Mouse (Mus musculus): Measurements from ENCODE around the gene Ccs.
"Not testable (repeated sequence)": the region's sequence is repeated elsewhere in the genome, so short reads cannot be mapped to it uniquely, and the experiment has no call there.

The Ccs gene

DNA sequence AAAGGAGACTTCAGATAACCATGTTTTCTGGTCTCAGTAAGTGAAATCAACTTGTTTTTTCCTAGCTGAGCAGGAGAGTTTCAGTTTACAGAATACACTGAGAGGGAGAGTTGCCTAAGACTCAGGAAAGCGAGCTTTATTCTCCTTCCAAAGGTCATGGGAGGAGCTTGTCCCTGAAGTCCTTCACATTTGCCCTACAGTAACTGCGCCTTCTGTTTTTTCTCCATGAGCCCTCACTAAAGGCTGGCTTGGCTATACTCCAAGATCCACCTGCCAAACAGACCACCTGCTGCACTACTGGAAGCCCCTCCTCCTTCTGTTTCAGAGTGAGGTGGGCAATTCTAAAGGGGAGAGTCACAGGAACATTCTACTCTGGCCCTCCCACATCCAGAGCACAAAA lies 3.0 kb downstream of the Ccs start:
- no peak for DNase-seq (ENCODE audit: low read depth, low spot score)

DNA sequence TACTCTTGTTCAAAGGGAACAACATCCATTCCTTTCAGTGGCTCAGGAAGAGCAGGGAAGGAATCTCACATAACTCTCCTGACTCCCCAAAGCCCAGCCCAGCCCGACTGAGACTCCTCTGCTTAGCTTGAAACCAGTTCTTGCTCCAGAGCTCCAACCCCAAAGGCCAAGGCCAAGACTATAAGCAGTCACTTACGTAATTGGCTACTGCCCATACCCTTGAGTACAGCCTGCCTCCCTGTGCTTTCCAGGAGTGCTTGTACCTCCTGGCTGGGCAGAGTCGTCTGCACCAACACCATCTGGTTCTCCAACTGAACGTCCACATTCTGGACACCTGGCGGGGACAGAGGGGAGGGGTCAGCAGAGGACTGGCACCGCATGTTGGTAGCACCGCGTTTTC lies 5.2 kb downstream of the Ccs start:
- DNase-seq (ENCODE audit: low read depth, low spot score) = no peak

DNA sequence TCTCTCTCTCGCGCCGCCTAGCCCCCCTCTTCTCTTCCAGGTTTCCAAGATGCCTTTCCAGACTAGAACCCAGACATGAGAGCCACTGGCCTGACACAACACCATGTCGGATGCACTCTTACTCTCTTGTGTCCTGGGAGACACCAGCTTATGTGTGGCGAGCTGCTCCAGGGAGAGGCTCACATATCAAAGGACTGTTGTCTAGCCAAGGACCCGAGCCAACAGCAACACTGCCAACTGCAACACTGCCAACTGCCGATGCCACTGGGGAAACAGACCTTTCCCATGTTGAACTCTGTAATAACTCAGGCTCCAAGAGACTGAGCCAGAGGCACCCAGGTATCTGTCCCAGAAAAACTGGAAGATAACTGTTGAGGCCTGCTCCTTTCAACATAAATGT lies 10.0 kb downstream of the Ccs start:
- DNase-seq (ENCODE audit: low read depth, low spot score) = no peak

DNA sequence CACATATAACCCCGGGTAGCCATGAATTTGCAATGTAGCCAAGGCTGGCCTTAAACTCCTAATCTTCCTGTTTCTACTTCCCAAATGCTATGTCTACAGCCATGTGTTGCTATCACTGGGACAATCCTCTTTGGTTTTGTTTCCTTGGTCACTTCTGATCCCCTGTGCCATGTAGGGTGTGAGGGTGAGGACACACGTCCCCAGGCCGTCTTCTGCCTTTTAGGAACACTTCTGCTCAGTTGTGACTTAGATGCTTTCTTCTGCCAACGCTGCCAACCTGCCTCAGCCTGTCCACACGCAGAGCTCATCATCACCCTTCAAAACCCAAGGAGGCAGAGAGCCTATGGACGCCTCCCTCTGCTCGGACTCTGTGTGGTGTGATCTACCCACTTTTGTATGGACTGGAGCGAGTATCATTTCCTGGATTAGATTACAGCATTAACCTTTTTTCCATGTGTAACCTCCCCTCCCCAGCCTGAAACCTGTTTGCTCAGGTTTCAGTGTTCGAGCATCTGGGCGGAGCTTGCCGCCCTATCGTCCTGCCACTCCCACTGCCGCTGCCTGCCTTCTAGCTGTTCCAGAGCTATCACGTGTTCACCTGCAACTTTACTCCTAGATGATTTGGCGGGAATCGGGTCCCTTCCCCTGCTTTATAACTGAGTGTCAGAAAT lies 10.6 kb downstream of the Ccs start:
- DNase-seq (ENCODE audit: low read depth, low spot score) = no peak

DNA sequence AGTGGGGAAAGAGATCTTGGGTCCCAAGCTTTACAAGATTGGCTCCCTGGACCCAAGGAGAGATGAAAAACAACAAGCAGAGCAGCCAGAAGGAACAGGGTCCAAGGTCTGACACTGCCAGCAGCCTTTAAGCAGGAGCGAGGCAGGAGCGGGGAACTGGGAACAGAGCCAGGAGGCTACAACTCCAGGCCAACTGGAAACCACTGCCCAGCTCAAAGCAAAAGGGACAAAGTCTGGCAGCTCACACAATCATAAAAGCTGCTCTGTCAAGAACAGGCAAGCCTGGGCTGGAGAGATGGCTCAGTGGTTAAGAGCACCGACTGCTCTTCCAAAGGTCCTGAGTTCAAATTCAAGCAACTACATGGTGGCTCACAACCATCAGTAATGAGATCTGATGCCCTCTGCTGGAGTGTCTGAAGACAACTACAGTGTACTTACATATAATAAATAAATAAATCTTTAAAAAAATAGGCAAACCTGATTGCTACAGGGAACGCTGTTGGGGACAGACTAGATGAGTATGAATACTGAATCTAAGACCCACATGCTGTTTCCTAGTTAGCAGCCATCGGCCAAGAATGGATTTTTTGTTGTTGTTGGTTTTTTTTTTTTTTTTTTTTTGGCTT lies 18.3 kb downstream of the Ccs start:
- no peak for DNase-seq (ENCODE audit: low read depth, low spot score)

DNA sequence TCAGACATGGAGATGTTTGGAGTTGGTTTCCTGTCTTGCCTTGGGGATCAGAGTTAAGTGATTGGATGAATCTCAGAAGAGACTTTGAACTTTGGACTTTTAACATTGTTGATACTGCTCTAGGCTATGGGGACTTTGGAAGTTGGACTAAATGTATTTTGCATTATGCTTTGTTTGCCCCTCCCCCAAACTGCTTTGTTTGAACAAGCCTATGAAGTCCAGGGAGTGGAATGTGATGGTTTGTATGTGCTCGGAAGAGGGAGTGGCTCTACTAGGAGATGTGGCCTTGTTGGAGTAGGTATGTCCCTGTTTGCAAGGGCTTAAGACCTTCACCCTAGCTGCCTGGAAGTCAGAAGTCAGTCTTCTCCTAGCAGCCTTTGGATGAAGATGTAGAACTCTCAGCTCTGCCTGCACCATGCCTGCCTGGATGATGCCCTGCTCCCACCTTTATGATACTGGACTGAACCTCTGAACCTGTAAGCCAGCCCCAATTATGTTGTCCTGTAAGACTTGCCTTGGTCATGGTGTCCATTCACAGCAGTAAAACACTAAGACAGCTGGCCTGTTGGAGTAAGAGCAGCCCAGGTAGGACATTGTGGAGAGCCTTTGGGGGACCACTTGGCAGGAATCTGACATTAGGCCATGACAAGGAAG lies 21.8 kb downstream of the Ccs start:
- DNase-seq (ENCODE audit: low read depth, low spot score) = no peak

DNA sequence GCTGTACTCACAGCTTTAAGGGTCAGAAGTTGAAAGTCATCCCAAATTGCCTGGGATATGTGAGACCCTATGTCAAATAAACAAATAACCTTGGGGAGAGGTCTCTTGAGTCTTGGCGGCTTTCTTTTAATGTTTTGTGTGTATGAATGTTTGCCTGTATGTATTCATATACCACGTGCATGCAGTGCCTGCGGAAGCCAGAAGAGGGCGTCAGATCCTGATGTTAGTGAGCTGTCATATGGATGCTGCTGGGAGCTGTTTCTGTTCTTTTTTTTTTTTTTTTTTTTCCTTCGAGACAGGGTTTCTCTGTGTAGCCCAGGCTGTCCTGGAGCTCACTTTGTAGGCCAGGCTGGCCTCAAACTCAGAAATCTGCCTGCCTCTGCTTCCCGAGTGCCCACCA lies 26.1 kb downstream of the Ccs start:
- DNase-seq (ENCODE audit: low read depth, low spot score) = no peak

DNA sequence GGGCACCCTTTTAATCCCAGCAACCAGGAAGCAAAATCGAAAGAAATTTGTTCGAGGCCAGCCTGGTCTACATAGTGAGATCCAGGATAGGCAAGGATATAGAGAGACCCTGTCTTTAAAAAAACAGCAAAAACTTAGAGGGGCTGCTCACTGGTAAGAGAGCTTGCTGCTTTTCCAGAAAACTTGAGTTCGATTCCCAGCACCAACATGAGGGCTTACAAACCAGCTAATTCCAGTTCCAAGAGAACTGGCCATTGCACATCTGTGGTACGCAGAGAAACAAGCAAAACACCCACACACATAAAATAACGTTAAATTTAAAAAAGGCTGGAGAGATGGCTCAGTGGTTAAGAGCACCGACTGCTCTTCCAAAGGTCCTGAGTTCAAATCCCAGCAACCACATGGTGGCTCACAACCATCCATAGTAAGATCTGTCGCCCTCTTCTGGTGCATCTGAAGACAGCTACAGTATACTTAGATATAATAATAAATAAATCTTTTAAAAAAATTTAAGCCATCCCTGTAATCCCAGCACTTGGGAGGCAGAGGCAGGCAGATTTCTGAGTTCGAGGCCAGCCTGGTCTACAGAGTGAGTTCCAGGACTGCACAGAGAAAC lies 26.7 kb downstream of the Ccs start:
- not testable (repeated sequence) for DNase-seq (ENCODE audit: low read depth, low spot score)

DNA sequence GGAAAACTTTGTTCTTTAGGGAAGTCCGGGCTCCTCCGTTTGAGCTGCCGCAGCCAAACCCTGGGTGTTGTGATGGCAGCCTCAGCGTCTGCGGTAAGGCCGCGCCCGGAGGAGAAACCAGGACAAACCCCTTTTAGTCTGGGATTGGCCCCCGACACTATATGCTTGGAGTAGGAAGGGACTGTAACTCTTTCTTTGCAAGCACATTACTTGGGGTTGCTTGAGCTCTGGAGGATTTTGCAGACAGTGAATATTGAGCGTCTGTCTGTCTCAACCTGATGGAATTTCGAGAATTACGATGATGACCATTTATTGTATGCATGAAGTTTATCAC lies 27.3 kb downstream of the Ccs start:
- DNase-seq (ENCODE audit: low read depth, low spot score) = no peak

DNA sequence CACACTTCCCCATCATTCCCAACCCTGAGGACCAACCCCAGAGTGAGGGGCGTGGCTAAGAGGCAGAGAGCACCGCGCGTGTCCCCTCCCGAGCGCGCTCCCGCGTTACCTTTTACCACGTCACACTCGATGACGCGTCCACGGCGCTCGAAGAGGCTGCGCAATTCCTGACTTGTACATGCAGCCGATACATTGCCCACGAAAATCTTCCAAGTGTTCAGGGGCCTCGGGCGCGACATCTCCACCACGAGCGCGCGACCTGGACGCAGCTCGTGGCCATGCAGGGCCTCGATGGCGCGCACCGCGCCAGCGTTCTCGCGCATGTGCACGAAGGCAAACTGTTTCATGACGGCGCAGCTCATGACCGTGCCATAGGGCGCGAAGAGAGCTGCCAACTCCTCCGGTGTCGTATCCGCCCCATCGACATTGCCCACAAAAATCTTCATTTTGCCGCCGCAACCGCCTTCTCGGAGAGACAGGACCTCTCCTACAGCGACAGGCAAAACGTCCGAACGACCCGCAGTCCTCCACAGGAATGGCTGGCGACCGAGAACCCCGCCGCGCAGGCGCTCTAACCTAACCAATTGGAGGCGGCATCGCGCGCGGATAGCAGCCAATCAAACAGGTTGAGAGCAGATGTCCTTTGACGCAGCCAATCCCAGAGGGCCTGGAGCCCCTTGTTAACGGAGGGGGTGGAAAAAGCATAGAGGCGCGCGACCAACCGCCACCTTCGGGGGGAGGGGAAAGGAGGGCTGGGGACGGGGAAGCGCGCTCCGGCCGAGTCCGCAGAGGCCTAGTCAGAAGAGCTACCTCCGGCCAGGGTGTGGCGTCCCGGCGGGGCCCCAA lies 27.8 kb downstream of the Ccs start, which contains the start of the genes Gm21992 and Rbm14:
TSS of gene Gm21992 (minus strand) at position 550 of the 846 bp plus-strand sequence.
TSS of gene Rbm14 (minus strand) at position 572 of the 846 bp plus-strand sequence.
- DNase-seq (ENCODE audit: low read depth, low spot score) = peak; percentile 98

DNA sequence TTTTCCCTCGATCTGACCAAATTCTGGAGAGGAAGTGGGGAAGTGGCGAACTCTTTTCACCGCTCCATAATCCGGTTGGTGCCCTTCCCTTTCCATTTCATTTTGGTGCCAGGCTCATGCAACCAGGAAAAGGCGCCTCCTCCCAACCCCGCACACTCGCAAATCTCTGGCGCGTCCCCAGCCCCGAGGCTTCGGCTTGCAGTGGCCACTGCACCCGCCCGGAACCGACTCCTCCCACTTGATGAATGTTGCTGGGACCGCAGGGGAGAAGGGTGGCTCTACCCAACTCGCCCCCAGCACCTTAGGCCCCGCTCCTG lies 28.4 kb downstream of the Ccs start:
- no peak for DNase-seq (ENCODE audit: low read depth, low spot score)

DNA sequence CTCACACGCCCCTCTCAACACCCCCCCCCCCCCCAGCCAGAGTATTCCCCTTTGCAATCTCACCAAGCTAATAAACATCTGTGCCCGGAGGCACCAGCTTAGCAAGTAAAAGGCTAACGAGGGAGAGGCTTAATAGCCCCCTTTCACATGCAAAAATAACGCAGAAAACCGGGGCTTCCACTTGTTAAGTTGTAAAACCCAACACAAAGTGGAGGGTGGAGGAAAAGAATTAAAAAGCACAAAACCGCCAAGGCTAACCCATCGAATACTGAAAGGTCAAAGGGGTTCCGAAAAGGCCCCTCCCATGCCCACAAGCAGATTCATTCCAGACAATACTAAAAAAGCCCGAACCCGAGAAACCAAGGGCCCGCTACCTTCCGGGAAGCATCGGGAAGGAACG lies 28.8 kb downstream of the Ccs start:
- no peak for DNase-seq (ENCODE audit: low read depth, low spot score)

DNA sequence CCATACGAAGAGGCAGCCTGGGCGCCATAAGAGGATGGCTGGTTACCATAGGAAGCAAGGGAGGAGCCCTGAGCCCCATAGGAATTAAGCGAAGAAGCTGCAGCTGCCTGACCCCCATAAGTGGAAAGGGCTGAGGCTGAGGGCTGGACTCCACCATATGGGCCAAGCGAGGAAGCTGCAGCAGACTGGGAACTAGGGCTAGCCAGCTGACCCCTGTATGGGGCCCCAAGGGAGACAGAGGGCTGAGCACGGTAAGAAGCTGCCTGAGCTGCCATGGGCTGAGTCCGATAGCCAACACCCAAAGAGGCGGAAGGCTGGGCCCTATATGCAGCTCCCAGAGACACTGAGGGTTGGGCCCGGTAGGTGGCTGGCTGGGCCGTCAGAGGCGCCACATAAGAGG lies 35.8 kb downstream of the Ccs start:
- DNase-seq (ENCODE audit: low read depth, low spot score) = no peak

DNA sequence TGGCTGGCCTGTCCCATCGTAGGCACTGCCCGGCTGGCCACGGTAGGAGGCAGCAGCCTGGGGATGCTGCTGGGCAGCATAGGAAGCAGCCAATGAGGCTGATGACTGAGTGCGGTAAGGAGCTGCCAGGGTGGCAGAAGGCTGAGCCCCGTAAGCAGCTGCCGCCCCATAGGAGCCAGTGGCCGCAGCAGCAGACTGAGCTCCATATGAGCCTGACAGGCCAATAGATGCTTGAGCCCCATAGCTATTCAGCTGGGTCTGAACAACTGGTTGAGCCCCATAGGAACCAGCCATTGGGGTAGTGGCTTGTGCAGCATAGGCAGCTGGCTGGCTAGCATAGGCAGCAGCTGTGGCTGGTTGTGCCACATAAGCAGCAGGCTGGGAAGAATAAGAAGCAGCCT lies 36.4 kb downstream of the Ccs start:
- DNase-seq (ENCODE audit: low read depth, low spot score) = no peak

DNA sequence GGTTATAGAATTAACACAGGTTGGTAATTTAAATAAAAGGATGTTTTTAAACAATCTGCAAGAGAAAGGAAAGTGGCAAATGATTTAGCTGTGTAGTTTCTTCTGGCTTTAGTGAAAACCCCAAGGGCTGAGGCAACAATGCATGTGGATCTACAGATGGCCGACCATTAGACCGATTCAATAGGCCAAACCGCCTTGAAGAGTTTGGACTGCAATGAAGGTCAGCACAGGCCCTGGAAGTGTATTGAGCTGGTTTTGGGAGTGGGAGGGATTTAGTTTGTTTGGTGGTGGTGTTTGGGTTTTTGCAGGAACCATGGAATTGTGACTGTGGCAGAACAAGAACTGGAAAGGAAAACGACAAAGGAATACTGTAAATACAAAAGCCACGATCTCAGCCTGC lies 40.0 kb downstream of the Ccs start:
- DNase-seq (ENCODE audit: low read depth, low spot score) = no peak

DNA sequence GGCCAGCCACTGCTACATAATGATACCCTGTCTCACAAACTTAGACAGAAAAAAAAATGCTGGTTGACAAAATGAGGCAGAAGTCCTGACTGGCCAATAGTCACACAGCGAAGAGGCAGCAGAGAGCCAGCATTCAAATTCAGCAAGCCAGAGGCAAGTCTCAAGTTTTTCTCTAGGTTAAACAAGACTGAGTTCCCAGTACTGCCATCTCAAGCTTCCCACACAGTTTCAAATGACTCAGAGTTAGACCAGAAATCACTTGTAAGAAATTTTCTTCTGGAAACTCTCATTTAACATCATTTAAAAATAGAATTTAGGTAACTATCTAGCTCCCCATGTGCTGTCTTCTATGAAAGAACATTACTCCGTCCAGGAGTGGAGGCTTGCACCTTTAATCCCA lies 41.3 kb downstream of the Ccs start:
- DNase-seq (ENCODE audit: low read depth, low spot score) = no peak

DNA sequence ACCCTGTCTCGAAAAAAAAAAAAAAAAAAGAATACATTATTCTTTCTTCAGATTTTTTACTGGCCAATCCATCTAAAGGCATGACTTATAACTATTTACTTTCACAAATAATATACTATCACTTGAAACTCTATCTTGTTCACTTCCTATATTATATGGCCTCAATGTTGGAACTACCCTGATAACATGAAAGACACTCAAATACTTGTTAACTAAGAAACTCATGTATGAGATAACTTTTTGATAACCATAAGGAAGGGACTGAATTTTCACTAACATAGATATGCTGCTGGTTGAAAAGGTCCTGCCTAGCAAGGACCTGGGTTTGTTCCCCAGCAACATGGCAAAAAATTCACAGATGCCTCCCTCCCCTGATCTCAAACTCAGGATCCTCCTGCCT lies 43.2 kb downstream of the Ccs start:
- no peak for DNase-seq (ENCODE audit: low read depth, low spot score)

DNA sequence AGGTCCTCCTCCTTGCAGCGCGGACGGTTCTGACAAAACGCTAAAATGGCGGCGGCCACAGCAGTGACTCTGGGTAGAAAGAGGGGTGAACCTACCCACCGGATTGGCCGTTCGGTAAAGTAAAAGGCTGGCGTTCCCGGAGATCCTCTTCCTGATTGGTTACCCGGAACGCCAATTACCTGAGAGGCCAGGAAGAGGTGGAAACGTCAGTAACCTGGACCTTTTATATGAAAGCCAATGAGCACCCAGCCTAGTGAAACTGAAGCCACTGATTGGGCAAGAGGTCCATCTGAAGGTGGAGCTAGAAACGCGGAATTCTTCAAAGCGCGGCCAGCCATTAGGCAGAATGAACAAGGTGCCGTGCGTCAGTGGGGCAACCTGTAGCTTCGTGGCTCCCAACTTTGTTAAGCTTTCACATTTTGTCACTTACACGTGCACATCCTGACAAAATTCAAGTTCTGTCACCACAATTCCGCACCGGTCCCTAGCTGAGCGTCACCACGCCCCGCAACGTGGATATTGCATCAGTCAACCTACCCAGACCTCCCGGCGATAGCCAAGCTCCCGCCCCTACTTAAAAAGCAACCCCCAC lies 45.2 kb downstream of the Ccs start, which contains the start of gene Rbm4:
TSS of gene Rbm4 (minus strand) at position 71 of the 592 bp plus-strand sequence.
- peak; percentile 100 for DNase-seq (ENCODE audit: low read depth, low spot score)

DNA sequence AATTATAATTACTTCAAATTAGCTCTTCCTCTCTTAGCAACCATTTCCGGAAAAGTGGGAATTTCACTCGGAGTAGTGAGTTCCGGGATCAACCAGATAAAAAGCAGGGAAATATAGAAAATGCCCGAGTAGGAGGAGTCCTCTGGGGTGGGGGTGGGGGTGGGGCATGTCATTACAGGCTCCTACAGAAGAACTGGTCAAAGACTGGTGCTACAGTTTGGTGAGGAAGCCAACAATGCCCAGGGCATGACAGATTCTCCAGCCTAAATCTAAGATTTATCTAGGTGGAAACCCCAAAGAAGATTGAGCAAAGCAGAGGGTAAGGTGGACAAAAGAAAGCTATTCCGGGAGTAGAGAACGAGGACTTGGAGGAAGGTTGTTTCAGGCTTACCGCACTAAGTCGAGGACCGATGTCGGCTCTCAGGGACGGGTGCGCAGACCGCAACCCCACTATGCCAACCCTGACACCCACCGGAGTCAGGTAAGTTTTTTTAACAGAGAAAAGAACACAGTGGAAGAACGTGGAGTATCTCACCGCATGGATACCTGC lies 45.8 kb downstream of the Ccs start:
- DNase-seq (ENCODE audit: low read depth, low spot score) = no peak

DNA sequence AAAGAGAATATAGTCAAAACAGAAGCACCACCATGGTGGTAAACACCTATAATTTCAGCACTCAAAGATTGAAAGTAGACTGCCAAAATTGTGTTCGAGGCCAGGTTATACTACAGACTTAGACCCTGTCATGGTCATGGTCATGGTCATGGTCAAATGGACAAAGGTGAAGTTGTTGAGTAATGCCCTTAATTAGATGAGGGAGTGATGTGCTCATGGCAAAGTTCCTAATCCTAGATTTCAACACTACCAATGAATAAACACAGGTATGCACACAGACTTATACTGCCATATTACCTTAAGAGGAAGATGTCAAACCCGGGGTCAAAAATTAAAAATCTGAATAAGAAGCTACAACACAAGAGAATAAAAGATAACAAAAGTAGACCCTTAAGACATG lies 52.8 kb downstream of the Ccs start:
- no peak for DNase-seq (ENCODE audit: low read depth, low spot score)

DNA sequence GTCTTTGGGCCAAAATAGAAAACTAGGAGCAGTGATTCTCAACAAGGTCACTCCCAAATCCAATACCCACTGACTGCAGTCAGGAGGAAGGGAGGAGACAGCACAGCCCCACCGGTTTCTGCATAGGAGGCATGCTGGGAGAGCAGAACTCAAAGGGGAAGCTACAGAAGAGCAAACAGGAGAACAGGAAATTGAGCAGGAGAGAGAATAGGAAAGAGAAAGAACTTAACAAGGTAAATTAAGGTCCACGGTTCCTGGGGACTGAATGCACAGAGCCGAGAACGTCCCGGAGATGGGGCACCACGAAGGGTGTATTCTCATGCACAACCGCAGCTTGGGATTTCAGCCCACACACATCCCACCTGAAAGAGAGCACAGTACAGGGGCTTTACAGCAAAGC lies 53.9 kb downstream of the Ccs start:
- no peak for DNase-seq (ENCODE audit: low read depth, low spot score)
